Mouse (Mus musculus) CD4-positive naive resting alpha-beta T cell, adult 57 days (primary cell): Measurements from ENCODE around the gene Zfp280d. TPM values are rescaled to one million over a fixed set of nuclear protein-coding genes. Genes with fewer than 3 reads are reported as not detected.

ENCODE experiments used
- total RNA-seq: library from RNA; stranded (reverse); gene quantifications from one replicate; pipeline ENCODE4 v1.2.4, GENCODE M21; 2023

Gene Zfp280d
- total RNA-seq = 114 TPM

DNA sequence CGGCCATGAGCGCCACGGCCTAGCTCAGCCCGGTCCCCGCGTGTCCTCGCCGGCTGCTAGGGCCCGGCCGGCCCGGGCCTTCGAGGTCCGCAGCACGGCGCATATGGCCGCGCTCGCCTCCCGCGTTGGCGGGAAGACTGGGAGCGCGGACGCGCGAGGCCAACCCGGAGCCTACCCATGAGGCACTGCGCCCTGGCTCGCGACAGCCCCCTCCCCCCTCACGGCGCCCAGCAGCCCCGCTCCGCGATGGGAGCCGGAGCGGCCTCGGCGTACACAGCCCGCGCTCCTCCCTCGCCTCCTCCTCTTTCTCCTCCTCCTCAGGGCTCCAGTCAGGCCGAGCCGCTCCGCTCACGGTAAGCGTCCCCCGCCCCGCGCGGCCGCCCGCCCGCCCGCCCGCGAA lies at the start of gene Zfp280d:
TSS of gene Zfp280d (plus strand) at position 184 of the 400 bp plus-strand sequence.

Other genes with a start within 250 kb of the Zfp280d start
- 155 TPM for gene Tcf12, start 163.0 kb upstream of the Zfp280d start, total RNA-seq
- 1.2 TPM for gene Mns1, start 163.2 kb downstream of the Zfp280d start, total RNA-seq
- gene Tex9, start 217.4 kb downstream of the Zfp280d start, total RNA-seq = 11.5 TPM